Mouse (Mus musculus) heart, adult 11 months (tissue): Measurements from ENCODE around the gene Pepd.
"Not testable (repeated sequence)": the region's sequence is repeated elsewhere in the genome, so short reads cannot be mapped to it uniquely, and the experiment has no call there.

Experiments used
- DNase-seq: peaks from one replicate; pipeline ENCODE4 v3.0.0; 2022

The Pepd gene

GRCm38 (mm10) chr7:34933142-34933541 lies 21.0 kb downstream of the Pepd start:
- no peak for DNase-seq

DNA sequence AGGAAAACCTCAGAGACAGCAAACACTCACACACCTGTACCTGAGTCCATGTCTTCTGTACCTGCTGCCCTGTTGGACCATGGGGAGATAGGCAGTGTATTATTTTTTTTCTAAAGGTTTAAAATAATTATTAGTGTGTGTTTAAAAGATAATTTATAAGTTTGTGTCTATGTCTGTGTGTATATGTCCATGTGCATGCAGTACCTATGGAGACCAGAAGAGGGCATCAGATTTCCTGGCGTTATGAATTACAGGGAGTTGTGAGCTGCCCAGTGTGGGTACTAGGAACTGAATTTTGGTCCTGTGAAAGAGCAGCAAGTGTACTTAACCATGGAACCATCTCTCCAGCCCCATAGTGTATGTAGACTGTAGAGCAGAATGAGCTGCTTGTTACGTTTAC lies 24.2 kb downstream of the Pepd start:
- no peak for DNase-seq

GRCm38 (mm10) chr7:34938636-34939261 lies 26.6 kb downstream of the Pepd start:
- DNase-seq: no peak

DNA sequence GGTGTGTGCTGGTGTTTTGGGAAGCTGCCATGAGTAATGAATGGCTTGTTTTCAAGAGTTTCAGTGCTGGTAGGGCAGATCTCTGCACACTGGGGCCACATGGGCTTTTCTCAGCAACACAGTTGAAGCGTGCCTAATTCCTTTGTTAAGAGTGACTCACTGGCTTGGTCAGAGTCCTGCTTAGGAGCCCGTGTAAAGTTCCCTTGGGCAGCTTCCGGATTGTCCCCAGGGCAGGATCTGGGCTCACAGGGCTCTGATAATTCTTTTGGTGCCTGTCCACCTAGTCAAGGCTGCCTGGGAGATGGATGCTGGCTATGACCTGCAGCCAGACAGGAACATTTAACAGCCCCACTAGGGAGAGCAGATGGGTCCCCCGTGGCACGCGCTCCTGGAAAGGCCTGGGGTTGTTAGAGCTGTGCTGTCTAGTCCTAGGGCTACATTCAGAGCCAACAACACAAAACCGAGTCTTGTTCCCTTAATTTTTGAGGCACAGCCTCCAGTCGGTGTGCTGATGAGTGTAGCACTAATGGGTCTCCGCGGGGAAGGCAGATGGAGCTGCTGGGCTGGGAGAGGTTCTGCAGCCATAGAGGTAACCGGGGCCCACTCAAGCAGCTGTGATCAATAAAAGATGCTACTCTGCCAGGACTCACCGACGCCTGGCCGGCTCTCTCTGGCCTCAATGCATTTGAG lies 27.2 kb downstream of the Pepd start:
- peak; percentile 94 for DNase-seq

GRCm38 (mm10) chr7:34939952-34940312 lies 27.8 kb downstream of the Pepd start:
- no peak for DNase-seq

DNA sequence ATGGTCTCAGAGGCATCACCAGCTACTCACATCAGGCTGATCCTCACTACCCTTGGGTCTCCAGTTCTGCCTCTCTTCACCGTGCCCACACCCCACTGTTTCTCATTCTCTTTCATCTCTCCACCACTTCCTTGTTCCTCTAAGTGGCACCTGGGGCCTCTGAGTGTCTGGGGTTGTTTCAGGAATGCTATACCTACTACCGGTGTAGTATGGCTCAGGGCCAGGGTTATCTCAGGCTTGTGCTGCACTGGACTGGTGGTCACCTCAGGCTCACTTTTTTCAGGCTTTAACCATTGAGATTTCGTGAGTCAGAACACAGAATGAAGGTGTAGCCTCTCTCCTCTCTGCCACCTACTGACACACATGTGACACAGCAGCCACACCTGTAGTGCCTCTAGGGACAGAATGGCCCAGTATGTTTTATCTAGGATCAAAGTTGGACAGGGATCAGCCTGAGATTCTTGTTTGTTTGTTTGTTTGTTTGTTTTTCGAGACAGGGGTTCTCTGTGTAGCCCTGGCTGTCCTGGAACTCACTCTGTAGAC lies 31.5 kb downstream of the Pepd start:
- DNase-seq: no peak

GRCm38 (mm10) chr7:34946269-34946925 lies 34.2 kb downstream of the Pepd start:
- no peak for DNase-seq

DNA sequence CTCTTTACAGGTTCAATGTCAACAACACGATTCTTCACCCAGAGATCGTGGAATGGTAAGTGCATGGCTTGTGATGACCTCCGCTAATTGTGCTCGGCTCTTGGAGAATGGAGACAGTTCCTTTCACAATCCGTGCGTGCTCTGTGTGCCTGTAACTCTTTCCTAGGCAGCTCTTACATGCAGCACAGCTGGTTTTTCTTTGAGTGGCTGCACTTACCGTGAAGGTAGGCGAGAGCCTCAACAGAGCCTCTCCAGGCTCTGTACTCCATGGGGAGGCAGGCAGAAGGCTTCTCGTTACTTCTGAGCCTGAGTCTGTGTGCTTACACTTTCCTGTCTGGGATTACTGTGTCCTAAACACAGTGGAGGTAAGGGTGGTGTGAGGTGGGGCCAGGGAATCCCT lies 42.4 kb downstream of the Pepd start:
- DNase-seq: no peak

- DNase-seq: no peak
Measured at GRCm38 (mm10) chr7:34955295-34955694, 43.1 kb downstream of the Pepd start.

DNA sequence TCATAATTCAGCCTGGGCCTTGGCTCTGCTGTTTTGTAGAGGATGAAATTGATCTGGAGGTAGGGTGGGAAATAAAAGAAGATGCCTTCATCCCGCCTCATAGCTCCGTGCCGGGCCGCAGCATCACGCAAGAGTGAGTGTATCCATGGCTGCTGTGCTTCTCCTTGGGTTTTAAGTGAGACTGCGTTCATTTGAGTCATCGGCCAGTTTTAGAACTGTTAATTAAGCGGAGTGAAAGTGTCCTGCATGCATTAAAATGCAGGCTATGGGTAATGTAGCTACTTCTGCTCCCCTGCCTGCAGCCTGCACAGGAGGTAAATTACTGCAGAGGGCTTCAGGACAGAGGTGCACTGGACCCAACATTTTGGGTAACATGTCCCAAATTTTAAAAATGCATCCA lies 45.0 kb downstream of the Pepd start:
- DNase-seq: no peak

DNA sequence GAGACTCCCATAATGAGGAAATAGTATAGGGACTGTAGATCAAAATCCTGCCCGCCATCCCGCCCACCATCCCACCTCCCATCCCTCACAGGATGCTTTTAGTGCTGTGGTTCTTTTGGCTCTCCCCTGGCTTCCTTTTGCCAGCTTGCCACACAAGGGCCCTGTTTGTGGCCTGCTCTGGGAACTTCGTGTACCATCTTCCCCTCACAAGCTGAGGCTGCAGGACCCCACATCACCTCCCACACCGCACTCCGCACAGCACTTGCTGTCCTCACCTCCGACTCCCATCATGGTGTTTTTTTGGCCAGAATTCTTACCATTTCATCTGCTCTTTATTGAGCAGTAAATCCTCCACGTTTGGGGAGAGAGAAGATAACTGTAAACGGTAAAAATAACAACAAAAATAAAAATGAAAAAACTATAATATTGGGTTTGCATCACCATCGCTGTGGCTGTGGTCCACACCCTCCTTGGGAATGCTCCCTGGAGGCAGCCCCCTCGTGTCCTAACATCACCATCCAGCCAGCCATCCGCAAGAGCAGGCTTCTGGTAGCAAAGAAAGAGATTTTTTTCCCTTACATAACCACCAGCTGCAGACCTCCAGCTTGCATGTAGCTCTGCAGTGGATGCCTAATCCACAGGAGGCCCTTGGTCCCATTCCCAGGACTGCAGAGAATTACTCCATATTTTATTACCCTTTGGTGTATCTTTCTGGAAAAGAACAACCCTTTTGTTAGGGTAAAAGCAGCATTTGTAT lies 51.9 kb downstream of the Pepd start:
- DNase-seq: peak; percentile 94

DNA sequence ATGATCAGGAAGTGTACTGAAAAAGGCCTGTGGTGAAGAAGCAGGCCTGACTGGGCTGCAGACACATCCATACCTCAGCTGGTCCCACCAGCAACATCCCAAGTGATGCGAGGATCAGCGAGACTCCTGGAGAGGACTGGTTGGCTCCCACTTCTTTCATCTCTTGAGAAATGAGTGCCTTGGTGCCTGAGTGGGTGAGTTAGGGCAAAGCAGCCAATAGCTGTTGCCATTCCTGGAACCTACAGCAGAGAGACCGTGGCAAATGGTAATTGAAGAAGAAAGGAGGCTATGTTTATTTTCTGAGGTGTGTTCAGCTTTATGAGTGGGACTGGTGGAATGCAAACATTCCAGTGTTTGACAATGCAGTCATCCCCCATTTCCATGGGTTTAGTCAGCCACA lies 55.2 kb downstream of the Pepd start:
- no peak for DNase-seq

DNA sequence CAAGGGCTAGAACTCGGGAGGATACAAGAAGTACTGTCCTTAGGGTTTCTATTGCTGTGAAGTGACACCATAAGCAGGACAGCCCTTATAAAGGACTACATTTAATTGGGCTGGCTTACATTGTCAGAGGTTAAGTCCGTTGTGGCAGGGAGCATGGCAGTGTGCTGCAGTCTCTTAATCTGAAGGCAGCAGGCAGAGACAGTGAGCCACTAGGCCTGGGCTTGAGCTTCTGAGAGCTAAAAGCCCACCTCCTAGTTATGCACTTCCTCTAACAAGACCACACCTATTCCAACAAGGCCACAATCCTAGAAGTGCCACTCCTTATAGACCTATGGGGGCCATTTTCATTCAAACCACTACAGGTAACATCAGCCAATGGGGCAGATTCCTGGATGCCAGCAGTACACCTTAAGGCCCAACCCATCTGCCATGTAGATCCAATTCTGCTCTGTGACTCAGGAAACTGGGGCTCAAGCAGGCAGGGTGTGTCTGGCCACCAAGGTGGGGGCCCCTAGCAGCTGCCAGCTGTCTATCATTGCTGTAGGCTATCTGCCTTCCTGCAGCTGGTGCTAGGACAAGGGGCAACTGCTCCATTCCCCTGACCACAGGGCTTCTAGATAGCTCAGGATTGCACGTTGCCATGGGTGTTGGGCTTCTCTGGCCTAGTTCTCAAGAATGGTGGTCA lies 56.7 kb downstream of the Pepd start:
- DNase-seq: no peak

- no peak for DNase-seq
Measured at GRCm38 (mm10) chr7:34971826-34972225, 59.6 kb downstream of the Pepd start.

GRCm38 (mm10) chr7:34972990-34973440 lies 60.8 kb downstream of the Pepd start:
- no peak for DNase-seq

GRCm38 (mm10) chr7:34973877-34974276 lies 61.7 kb downstream of the Pepd start:
- DNase-seq: no peak

DNA sequence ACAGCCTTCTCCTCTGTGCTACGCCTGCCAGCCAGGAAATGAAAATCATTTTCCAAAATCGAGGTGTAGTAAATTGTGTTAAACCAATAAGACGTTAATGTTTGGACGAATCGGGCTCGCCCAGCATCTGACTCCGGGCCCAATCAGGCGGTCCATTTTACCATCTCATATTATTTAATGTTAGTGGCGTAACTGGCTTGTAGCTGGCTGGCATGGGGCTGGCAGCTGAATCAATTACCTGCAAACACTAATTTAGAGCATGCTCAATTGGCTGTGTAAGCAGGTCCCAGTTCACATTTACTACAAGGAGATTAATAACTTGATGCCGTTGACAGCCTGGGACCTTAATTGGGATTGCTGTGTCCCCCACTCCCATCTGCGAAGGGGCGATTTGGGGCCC lies 63.7 kb downstream of the Pepd start:
- DNase-seq: no peak

- DNase-seq: no peak
Measured at GRCm38 (mm10) chr7:34977403-34977802, 65.2 kb downstream of the Pepd start.

GRCm38 (mm10) chr7:34981803-34982202 lies 69.6 kb downstream of the Pepd start:
- peak; percentile 73 for DNase-seq

GRCm38 (mm10) chr7:34982372-34982771 lies 70.2 kb downstream of the Pepd start:
- not testable (repeated sequence) for DNase-seq

DNA sequence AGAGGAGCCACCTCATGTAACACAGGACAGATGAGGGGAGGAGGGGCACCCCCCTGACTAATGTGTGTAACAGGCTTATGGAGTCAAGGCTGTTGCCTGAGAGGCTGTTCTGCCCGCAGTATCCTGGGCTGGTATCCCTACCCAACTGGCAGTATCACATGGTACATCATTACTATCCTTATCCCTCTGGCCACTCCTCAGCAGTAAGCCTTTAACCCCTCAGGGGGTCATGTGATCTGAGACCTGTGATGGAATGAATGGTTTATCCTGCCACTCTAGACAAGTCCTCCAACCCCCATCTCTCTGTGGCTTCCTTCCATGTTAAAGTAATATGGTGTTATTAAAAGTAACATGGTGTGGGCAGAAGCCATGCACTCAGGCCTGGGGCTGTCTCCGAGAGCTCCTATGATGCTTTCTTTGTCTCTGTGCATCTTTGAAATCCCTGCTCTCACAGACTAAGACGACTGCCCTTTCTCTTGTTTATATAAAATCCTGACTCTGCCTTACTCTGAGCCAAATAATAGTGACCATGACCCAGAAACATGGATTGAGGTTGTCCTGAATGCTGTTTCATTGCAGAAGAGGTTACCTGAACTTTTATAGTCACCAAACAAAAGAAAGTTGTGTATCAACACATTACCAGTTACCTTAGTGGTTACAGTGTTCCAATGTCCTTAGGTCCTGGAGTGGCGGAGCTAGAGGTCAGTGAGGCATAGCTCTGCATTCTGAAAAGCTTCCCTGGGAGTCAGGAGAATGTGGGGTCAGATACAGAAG lies 71.7 kb downstream of the Pepd start:
- peak; percentile 79 for DNase-seq
